ENCODE assay signal across 10 mouse cellular contexts in genomic region chr4:62637856-62638604, GRCm38 (mm10).
DNase-seq lines count a peak whose midpoint lies in the region; ATAC-seq and TF ChIP-seq lines count a peak whose summit lies in the region.
"Had no signal": no experiment of that assay in that cellular context is flagged by ENCODE, and none has a peak within 500 bp of the region (broad histone marks: within the 10 kb centered on the region; RNA-seq: fewer than 3 reads in every experiment).

No protein-coding gene starts in this region.

- no peak for ATAC-seq in kidney, embryonic 14.5 days (ENCODE audit: low FRiP score, low TSS enrichment)
- ATAC-seq in inflammation-experienced regulatory T-cells, adult 6 months: peak; percentile 55
- ATAC-seq in stomach, postnatal 0 days (ENCODE audit: low FRiP score, low TSS enrichment): peak; percentile 86

- no peaks in the 10 kb centered on the region for H3K27me3 ChIP-seq in kidney, embryonic 14.5 days (ENCODE audit: control insufficient read depth, insufficient read depth, low read length)
- no peaks in the 10 kb centered on the region for H3K27me3 ChIP-seq in stomach, postnatal 0 days (ENCODE audit: control insufficient read depth, insufficient read depth, low read length)

- TF ChIP-seq EP300 in stomach, postnatal 0 days (optimal IDR thresholded peaks at IDR 0.05): no peak

- peak; percentile 43 for DNase-seq in kidney, adult 9 months
- peak; percentile 65 for DNase-seq in cerebellum, adult 11 months
- peak; percentile 76 for DNase-seq in stomach, postnatal 0 days (ENCODE audit: low spot score)
- DNase-seq in urinary bladder, postnatal 36 days (ENCODE audit: low spot score in 2 of 2): no peak
- no peak for DNase-seq in Muller cell, postnatal 12 days (ENCODE audit: inconsistent ontology term)
- DNase-seq: adrenal gland, postnatal 25 days; left cerebral cortex, postnatal 4 days; right cerebral cortex, adult 18-20 months had no signal

- H3K9ac ChIP-seq in kidney, embryonic 14.5 days (ENCODE audit: low read depth, low read length): no peak overlapping the region
- H3K9ac ChIP-seq in stomach, postnatal 0 days (ENCODE audit: low read length): no peak overlapping the region

- 0 out of 2 replicates have a peak, but pooled peaks cover 3% of the 10 kb centered on the region for H3K36me3 ChIP-seq in kidney, embryonic 14.5 days (ENCODE audit: control insufficient read depth, insufficient read depth, low read length)
- no peaks in the 10 kb centered on the region; the same call in 1 of the 2 replicates for H3K36me3 ChIP-seq in stomach, postnatal 0 days (ENCODE audit: control insufficient read depth, insufficient read depth, low read length)

- H3K4me2 ChIP-seq in kidney, embryonic 14.5 days (replicated peaks; ENCODE audit: low read depth, low read length): no peak overlapping the region
- H3K4me2 ChIP-seq in stomach, postnatal 0 days (replicated peaks; ENCODE audit: low read depth): no peak overlapping the region

- no peak overlapping the region for H3K27ac ChIP-seq in kidney, embryonic 14.5 days (ENCODE audit: low read depth, low read length)
- peak overlapping the region; percentile 83 for H3K27ac ChIP-seq in stomach, postnatal 0 days (replicated peaks)

- TF ChIP-seq CTCF in stomach, postnatal 0 days (IDR thresholded peaks at IDR 0.05; ENCODE audit: low read depth): no peak

- no peak overlapping the region for H3K4me3 ChIP-seq in kidney, embryonic 14.5 days (ENCODE audit: low read length)
- no peak overlapping the region for H3K4me3 ChIP-seq in stomach, postnatal 0 days (ENCODE audit: low read depth, low read length)

- WGBS in kidney, embryonic 14.5 days: 69% methylated on average over 4 of the region's 4 CpGs
- WGBS in stomach, postnatal 0 days: 70% methylated on average over 4 of the region's 4 CpGs

- H3K4me1 ChIP-seq in kidney, embryonic 14.5 days (ENCODE audit: control insufficient read depth, insufficient read depth, low read length): peaks cover 17% of the 10 kb centered on the region; the same call in 1 of the 2 replicates
- H3K4me1 ChIP-seq in stomach, postnatal 0 days (replicated peaks; ENCODE audit: control insufficient read depth, insufficient read depth): peaks cover 11% of the 10 kb centered on the region; the same call in 1 of the 2 replicates

- no peaks in the 10 kb centered on the region for H3K9me3 ChIP-seq in kidney, embryonic 14.5 days (ENCODE audit: control insufficient read depth, low read length)
- H3K9me3 ChIP-seq in stomach, postnatal 0 days (ENCODE audit: control insufficient read depth, low read length): no peaks in the 10 kb centered on the region

Comparison
In these comparisons a context has a peak if more than half of its experiments do, and no peak if none do; other contexts are left out.
1. DNase-seq: peak in kidney, adult 9 months (single experiment), cerebellum, adult 11 months (single experiment) and stomach, postnatal 0 days (single experiment); none in urinary bladder, postnatal 36 days (0 of 2) and Muller cell, postnatal 12 days (single experiment).